Mouse (Mus musculus) fat pad, adult 2 months (tissue): ENCODE measurements around the gene Gm7030.
"Not testable (repeated sequence)": the region's sequence is repeated elsewhere in the genome, so short reads cannot be mapped to it uniquely, and the experiment has no call there.

Experiments
- DNase-seq: peaks from one replicate; pipeline ENCODE4 v3.0.0-alpha.2; 2011; ENCODE audit warnings: low read depth, low spot score; ENCODE audit errors: extremely low read depth

Gm7030 gene

DNA sequence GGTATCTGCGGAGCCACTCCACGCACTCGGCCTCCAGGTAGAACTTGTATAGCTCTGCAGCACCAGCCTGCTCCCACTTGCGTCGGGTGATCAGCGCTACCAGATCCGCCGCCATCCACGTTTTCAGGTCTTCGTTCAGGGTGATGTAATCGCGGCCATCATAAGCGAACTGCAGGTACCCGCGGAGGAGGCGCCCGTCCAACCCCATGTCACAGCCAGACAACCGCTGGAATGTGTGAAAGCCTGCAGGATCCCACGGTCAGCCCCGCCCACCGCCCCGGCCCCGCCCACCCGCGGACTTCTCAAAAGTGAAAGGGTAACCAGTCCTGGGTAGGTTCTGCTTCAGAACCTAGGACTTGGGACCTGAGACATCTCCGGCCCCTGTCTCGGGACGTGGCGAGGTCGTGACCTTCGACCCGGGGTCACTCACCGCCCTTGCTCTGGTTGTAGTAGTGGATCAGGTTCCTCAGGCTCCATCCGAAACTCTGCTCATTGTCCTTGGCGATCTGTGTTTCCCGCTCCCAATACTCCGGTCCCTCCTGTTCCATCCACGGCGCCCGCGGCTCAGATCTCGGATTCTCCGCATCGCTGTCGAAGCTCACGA lies 45.9 kb downstream of the Gm7030 start:
- no peak for DNase-seq

DNA sequence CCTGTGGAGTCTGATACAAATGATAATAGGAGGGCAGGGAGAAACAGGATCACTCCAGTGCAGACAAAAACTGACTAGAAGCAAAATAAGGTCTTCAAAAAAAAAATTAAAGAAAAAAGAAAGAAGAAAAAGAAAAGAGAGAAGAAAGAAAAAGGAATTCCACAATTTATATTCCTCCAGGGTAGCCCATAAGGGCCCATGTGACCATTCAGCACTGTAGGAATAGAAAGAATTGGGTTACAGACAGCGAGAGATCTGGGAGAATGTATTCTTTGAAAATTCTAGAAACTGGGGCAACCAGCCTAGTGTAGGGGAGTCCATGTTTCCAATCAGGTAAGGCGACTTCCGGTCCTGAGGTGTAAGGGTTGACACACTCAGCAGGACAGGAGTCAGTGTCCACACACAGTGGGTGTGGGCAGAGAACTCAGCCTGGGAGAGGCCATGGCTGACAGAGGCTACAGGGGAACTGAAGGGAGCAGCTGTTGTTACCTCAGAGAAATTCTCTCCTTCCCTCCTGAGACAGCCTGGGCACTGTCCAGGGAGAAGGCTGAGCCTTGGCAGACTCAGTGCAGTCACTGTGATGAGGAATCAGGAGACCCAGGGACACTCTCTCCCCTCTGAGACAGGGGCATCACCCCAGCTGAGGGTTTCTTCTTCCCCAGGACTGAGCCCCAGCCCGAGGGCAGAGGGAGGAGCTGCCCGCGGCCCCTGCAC lies 46.5 kb downstream of the Gm7030 start:
- not testable (repeated sequence) for DNase-seq

DNA sequence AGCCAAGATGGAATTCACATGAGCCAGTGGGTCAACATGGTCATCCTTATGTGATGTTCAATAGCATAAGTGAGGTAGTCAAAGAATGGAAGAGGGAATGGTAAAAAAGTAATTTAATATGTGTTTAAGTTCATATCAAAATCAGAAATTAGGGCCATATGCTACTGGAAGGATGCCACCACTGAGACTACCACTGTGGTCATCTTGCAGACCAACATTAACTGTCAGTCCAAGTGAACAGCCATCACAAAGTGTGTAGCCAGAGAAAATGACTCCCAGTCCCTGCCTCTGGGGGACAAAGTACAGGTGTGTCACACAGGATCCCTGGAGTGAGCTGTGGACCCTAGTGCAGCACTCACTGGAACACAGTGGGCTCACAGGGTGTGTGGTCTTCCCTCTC lies 47.3 kb downstream of the Gm7030 start:
- DNase-seq, result not testable (repeated sequence)

GRCm38 (mm10) chr17:36060829-36061228 lies 68.4 kb downstream of the Gm7030 start:
- DNase-seq, result no peak
